Mouse (Mus musculus): ENCODE results near the gene Xkr8. TPM values are rescaled to one million over a fixed set of nuclear protein-coding genes. Genes with fewer than 3 reads are reported as not detected.

Xkr8 gene
- polyA plus RNA-seq, 1 experiment: not detected

GRCm38 (mm10) chr4:132718251-132718650 lies 14.1 kb downstream of the Xkr8 start:
- Histone ChIP-seq H3K4me1 (ENCODE audit: control insufficient read depth, insufficient read depth, low read length) (no peaks in the 10 kb centered on the region), H3K27ac (ENCODE audit: insufficient read depth, low read depth, low read length) (no peak overlapping the region), H3K4me3 (ENCODE audit: insufficient read depth, low read depth, low read length) (no peak overlapping the region)
- WGBS: 89% methylated on average over 1 of the region's 1 CpGs
- TF ChIP-seq POLR2A (IDR thresholded peaks at IDR 0.05; ENCODE audit: insufficient read depth, low read depth, low read length) (no peak), CTCF (IDR thresholded peaks at IDR 0.05; ENCODE audit: insufficient read depth, low read depth, low read length) (no peak)

GRCm38 (mm10) chr4:132713181-132713580 lies 19.2 kb downstream of the Xkr8 start:
- 96% methylated on average over 7 of the region's 7 CpGs for WGBS
- no peak overlapping the region for H3K27ac ChIP-seq (ENCODE audit: insufficient read depth, low read depth, low read length)
- TF ChIP-seq POLR2A (IDR thresholded peaks at IDR 0.05; ENCODE audit: insufficient read depth, low read depth, low read length) (no peak), CTCF (IDR thresholded peaks at IDR 0.05; ENCODE audit: insufficient read depth, low read depth, low read length) (no peak)
- H3K4me1 ChIP-seq (ENCODE audit: control insufficient read depth, insufficient read depth, low read length): no peaks in the 10 kb centered on the region
- H3K4me3 ChIP-seq (ENCODE audit: insufficient read depth, low read depth, low read length): no peak overlapping the region

GRCm38 (mm10) chr4:132706885-132707284 lies 25.5 kb downstream of the Xkr8 start:
- TF ChIP-seq POLR2A (IDR thresholded peaks at IDR 0.05; ENCODE audit: insufficient read depth, low read depth, low read length): no peak
- TF ChIP-seq CTCF (IDR thresholded peaks at IDR 0.05; ENCODE audit: insufficient read depth, low read depth, low read length): no peak
- Histone ChIP-seq H3K27ac (ENCODE audit: insufficient read depth, low read depth, low read length) (no peak overlapping the region), H3K4me1 (ENCODE audit: control insufficient read depth, insufficient read depth, low read length) (no peaks in the 10 kb centered on the region), H3K4me3 (ENCODE audit: insufficient read depth, low read depth, low read length) (no peak overlapping the region)
- WGBS: 93% methylated on average over 8 of the region's 8 CpGs

GRCm38 (mm10) chr4:132702076-132702475 lies 30.3 kb downstream of the Xkr8 start:
- 99% methylated on average over 5 of the region's 5 CpGs for WGBS
- TF ChIP-seq POLR2A (IDR thresholded peaks at IDR 0.05; ENCODE audit: insufficient read depth, low read depth, low read length) (no peak), CTCF (IDR thresholded peaks at IDR 0.05; ENCODE audit: insufficient read depth, low read depth, low read length) (no peak)
- Histone ChIP-seq H3K4me3 (ENCODE audit: insufficient read depth, low read depth, low read length) (no peak overlapping the region), H3K27ac (ENCODE audit: insufficient read depth, low read depth, low read length) (no peak overlapping the region), H3K4me1 (ENCODE audit: control insufficient read depth, insufficient read depth, low read length) (no peaks in the 10 kb centered on the region)

GRCm38 (mm10) chr4:132693366-132693765 lies 39.0 kb downstream of the Xkr8 start:
- Histone ChIP-seq H3K27ac (ENCODE audit: insufficient read depth, low read depth, low read length) (no peak overlapping the region), H3K4me3 (ENCODE audit: insufficient read depth, low read depth, low read length) (no peak overlapping the region), H3K4me1 (ENCODE audit: control insufficient read depth, insufficient read depth, low read length) (no peaks in the 10 kb centered on the region)
- 92% methylated on average over 3 of the region's 3 CpGs for WGBS
- TF ChIP-seq POLR2A (IDR thresholded peaks at IDR 0.05; ENCODE audit: insufficient read depth, low read depth, low read length): no peak
- TF ChIP-seq CTCF (IDR thresholded peaks at IDR 0.05; ENCODE audit: insufficient read depth, low read depth, low read length): no peak

- TF ChIP-seq POLR2A (IDR thresholded peaks at IDR 0.05; ENCODE audit: insufficient read depth, low read depth, low read length): no peak
- TF ChIP-seq CTCF (IDR thresholded peaks at IDR 0.05; ENCODE audit: insufficient read depth, low read depth, low read length): no peak
- Histone ChIP-seq H3K4me1 (ENCODE audit: control insufficient read depth, insufficient read depth, low read length) (no peaks in the 10 kb centered on the region), H3K4me3 (ENCODE audit: insufficient read depth, low read depth, low read length) (no peak overlapping the region), H3K27ac (ENCODE audit: insufficient read depth, low read depth, low read length) (no peak overlapping the region)
- WGBS: 68% methylated on average over 2 of the region's 2 CpGs
Observed at GRCm38 (mm10) chr4:132689634-132690033, 42.7 kb downstream of the Xkr8 start.

- Histone ChIP-seq H3K4me3 (ENCODE audit: insufficient read depth, low read depth, low read length) (no peak overlapping the region), H3K27ac (ENCODE audit: insufficient read depth, low read depth, low read length) (no peak overlapping the region), H3K4me1 (ENCODE audit: control insufficient read depth, insufficient read depth, low read length) (no peaks in the 10 kb centered on the region)
- TF ChIP-seq POLR2A (IDR thresholded peaks at IDR 0.05; ENCODE audit: insufficient read depth, low read depth, low read length) (no peak), CTCF (IDR thresholded peaks at IDR 0.05; ENCODE audit: insufficient read depth, low read depth, low read length) (no peak)
- 83% methylated on average over 7 of the region's 7 CpGs for WGBS
Observed at GRCm38 (mm10) chr4:132676771-132677539, 55.4 kb downstream of the Xkr8 start.

Other genes with a start within 250 kb of the Xkr8 start
- not detected in 2 replicates for gene Sesn2, start 222.0 kb downstream of the Xkr8 start, polyA plus RNA-seq (2012; ENCODE audit: insufficient read depth, insufficient read length, low replicate concordance, missing spikeins)
- not detected in 2 replicates for gene Atpif1, start 198.9 kb downstream of the Xkr8 start, polyA plus RNA-seq (2012; ENCODE audit: insufficient read depth, insufficient read length, low replicate concordance, missing spikeins)
- gene Dnajc8, start 197.0 kb downstream of the Xkr8 start, polyA plus RNA-seq (2012; ENCODE audit: insufficient read depth, insufficient read length, low replicate concordance, missing spikeins): 577 TPM in 1 of 2 replicates, not detected in the other
- gene Ptafr, start 168.5 kb downstream of the Xkr8 start, polyA plus RNA-seq (2012; ENCODE audit: insufficient read depth, insufficient read length, low replicate concordance, missing spikeins): not detected in 2 replicates
- gene Eya3, start 93.6 kb downstream of the Xkr8 start, polyA plus RNA-seq (2012; ENCODE audit: insufficient read depth, insufficient read length, low replicate concordance, missing spikeins): not detected in 2 replicates
- gene Smpdl3b, start 24.7 kb upstream of the Xkr8 start, polyA plus RNA-seq (2012; ENCODE audit: insufficient read depth, insufficient read length, low replicate concordance, missing spikeins): not detected in 2 replicates
- not detected in 2 replicates for gene Rpa2, start 35.8 kb upstream of the Xkr8 start, polyA plus RNA-seq (2012; ENCODE audit: insufficient read depth, insufficient read length, low replicate concordance, missing spikeins)
- not detected in 2 replicates for gene Themis2, start 63.8 kb upstream of the Xkr8 start, polyA plus RNA-seq (2012; ENCODE audit: insufficient read depth, insufficient read length, low replicate concordance, missing spikeins)
- not detected in 2 replicates for gene Ppp1r8, start 110.6 kb upstream of the Xkr8 start, polyA plus RNA-seq (2012; ENCODE audit: insufficient read depth, insufficient read length, low replicate concordance, missing spikeins)
- not detected in 2 replicates for gene Stx12, start 152.0 kb upstream of the Xkr8 start, polyA plus RNA-seq (2012; ENCODE audit: insufficient read depth, insufficient read length, low replicate concordance, missing spikeins)
- not detected in 2 replicates for gene Fam76a, start 190.0 kb upstream of the Xkr8 start, polyA plus RNA-seq (2012; ENCODE audit: insufficient read depth, insufficient read length, low replicate concordance, missing spikeins)
- gene Fgr, start 241.5 kb upstream of the Xkr8 start, polyA plus RNA-seq (2012; ENCODE audit: insufficient read depth, insufficient read length, low replicate concordance, missing spikeins): not detected in 2 replicates